Mouse (Mus musculus): ENCODE data around the gene Ccr2.

DNA sequence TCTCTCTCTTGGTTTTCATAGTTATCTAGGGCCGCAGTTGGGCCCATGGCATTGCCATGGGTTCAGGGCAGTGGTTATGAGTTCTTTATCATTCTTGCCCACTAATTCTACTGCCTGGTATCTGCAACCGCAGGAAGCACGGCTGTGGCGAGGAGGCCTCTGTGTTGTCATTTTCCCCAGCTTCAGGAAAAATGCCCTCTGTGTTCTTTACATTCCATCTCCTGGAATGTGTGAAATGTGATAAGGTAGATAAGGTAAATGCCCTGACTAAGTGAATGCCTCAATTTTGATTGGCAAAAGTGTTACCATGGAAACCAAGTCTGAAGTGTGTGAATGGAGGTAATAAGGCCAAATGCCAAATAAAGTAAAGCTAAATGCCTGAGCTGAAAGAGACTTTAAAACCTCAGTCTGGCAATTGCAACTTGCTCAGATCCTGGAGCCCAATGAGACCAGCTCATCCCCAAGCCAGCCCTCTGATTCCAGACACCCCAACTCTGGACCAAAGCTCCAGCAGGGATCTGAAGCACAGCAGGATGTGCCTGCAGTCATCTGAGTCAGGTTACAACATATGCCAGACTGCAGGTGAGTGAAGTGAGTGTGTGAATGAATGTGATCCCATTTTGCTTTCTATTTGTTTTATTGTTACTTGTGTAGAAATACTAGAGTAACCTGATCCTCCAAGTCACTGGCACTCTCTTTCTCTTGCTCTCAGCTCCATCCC, 36.5 kb downstream of the Ccr2 start:
- TF ChIP-seq CTCF (IDR thresholded peaks at IDR 0.05; ENCODE audit: low read depth): no peak
- peak; percentile 97 for TF ChIP-seq EP300 (IDR thresholded peaks at IDR 0.05; ENCODE audit: low read depth)
